Mouse (Mus musculus): ENCODE measurements around the gene Gm48552. TPM values are rescaled to one million over a fixed set of nuclear protein-coding genes. Genes with fewer than 3 reads are reported as not detected.

The Gm48552 gene
- polyA plus RNA-seq, 1 experiment = 0.26 TPM

GRCm38 (mm10) chr10:81358841-81359240 lies 30.0 kb upstream of the Gm48552 start:
- Histone ChIP-seq H3K36me3 (ENCODE audit: control insufficient read depth) (peaks cover 51% of the 10 kb centered on the region), H3K4me1 (ENCODE audit: control insufficient read depth) (peaks cover 91% of the 10 kb centered on the region), H3K9me3 (ENCODE audit: control insufficient read depth, low read length) (peaks cover 2% of the 10 kb centered on the region; the same call in 1 of the 2 replicates), H3K27me3 (ENCODE audit: control insufficient read depth) (no peaks in the 10 kb centered on the region), H3K4me3 (replicated peaks) (peak overlapping the region; percentile 86)
- TF ChIP-seq TAL1 (IDR thresholded peaks at IDR 0.05; ENCODE audit: low read length) (no peak), GATA1 (IDR thresholded peaks at IDR 0.05; ENCODE audit: low read length) (no peak)

GRCm38 (mm10) chr10:81360721-81361120 lies 28.1 kb upstream of the Gm48552 start:
- Histone ChIP-seq H3K9me3 (ENCODE audit: control insufficient read depth, low read length) (peaks cover 2% of the 10 kb centered on the region; the same call in 1 of the 2 replicates), H3K27me3 (ENCODE audit: control insufficient read depth) (no peaks in the 10 kb centered on the region), H3K4me1 (ENCODE audit: control insufficient read depth) (peaks cover 96% of the 10 kb centered on the region), H3K4me3 (replicated peaks) (peak overlapping the region; percentile 35), H3K36me3 (ENCODE audit: control insufficient read depth) (peaks cover 70% of the 10 kb centered on the region)
- no peak for TF ChIP-seq GATA1 (IDR thresholded peaks at IDR 0.05; ENCODE audit: low read length)
- TF ChIP-seq TAL1 (IDR thresholded peaks at IDR 0.05; ENCODE audit: low read length) = no peak

GRCm38 (mm10) chr10:81362336-81362949 lies 26.4 kb upstream of the Gm48552 start:
- peaks cover 2% of the 10 kb centered on the region; the same call in 1 of the 2 replicates for H3K9me3 ChIP-seq (ENCODE audit: control insufficient read depth, low read length)
- peak overlapping the region; percentile 57 for H3K4me3 ChIP-seq (replicated peaks)
- peaks cover 100% of the 10 kb centered on the region for H3K4me1 ChIP-seq (ENCODE audit: control insufficient read depth)
- TF ChIP-seq GATA1 (IDR thresholded peaks at IDR 0.05; ENCODE audit: low read length) = peak; percentile 71
- TF ChIP-seq TAL1 (IDR thresholded peaks at IDR 0.05; ENCODE audit: low read length) = peak; percentile 73
- no peaks in the 10 kb centered on the region for H3K27me3 ChIP-seq (ENCODE audit: control insufficient read depth)
- H3K36me3 ChIP-seq (ENCODE audit: control insufficient read depth) = peaks cover 87% of the 10 kb centered on the region

- no peak for TF ChIP-seq TAL1 (IDR thresholded peaks at IDR 0.05; ENCODE audit: low read length)
- TF ChIP-seq GATA1 (IDR thresholded peaks at IDR 0.05; ENCODE audit: low read length) = no peak
- peak overlapping the region; percentile 57 for H3K4me3 ChIP-seq (replicated peaks)
- peaks cover 100% of the 10 kb centered on the region for H3K4me1 ChIP-seq (ENCODE audit: control insufficient read depth)
- H3K36me3 ChIP-seq (ENCODE audit: control insufficient read depth) = peaks cover 99% of the 10 kb centered on the region
- H3K9me3 ChIP-seq (ENCODE audit: control insufficient read depth, low read length) = peaks cover 2% of the 10 kb centered on the region; the same call in 1 of the 2 replicates
- no peaks in the 10 kb centered on the region; the same call in 1 of the 2 replicates for H3K27me3 ChIP-seq (ENCODE audit: control insufficient read depth)
These were observed 25.1 kb upstream of the Gm48552 start for GRCm38 (mm10) chr10:81363436-81364346.

- Histone ChIP-seq H3K27me3 (ENCODE audit: control insufficient read depth) (no peaks in the 10 kb centered on the region; the same call in 1 of the 2 replicates), H3K4me3 (replicated peaks) (peak overlapping the region; percentile 21), H3K4me1 (ENCODE audit: control insufficient read depth) (peaks cover 95% of the 10 kb centered on the region), H3K36me3 (ENCODE audit: control insufficient read depth) (peaks cover 100% of the 10 kb centered on the region), H3K9me3 (ENCODE audit: control insufficient read depth, low read length) (peaks cover 2% of the 10 kb centered on the region; the same call in 1 of the 2 replicates)
- TF ChIP-seq TAL1 (IDR thresholded peaks at IDR 0.05; ENCODE audit: low read length) = no peak
- TF ChIP-seq GATA1 (IDR thresholded peaks at IDR 0.05; ENCODE audit: low read length) = no peak
These were observed 24.1 kb upstream of the Gm48552 start for GRCm38 (mm10) chr10:81364666-81365065.

GRCm38 (mm10) chr10:81365073-81365472 lies 23.7 kb upstream of the Gm48552 start:
- Histone ChIP-seq H3K4me3 (replicated peaks) (no peak overlapping the region), H3K27me3 (ENCODE audit: control insufficient read depth) (no peaks in the 10 kb centered on the region; the same call in 1 of the 2 replicates), H3K4me1 (ENCODE audit: control insufficient read depth) (peaks cover 93% of the 10 kb centered on the region), H3K9me3 (ENCODE audit: control insufficient read depth, low read length) (peaks cover 2% of the 10 kb centered on the region; the same call in 1 of the 2 replicates), H3K36me3 (ENCODE audit: control insufficient read depth) (peaks cover 100% of the 10 kb centered on the region)
- TF ChIP-seq TAL1 (IDR thresholded peaks at IDR 0.05; ENCODE audit: low read length) = no peak
- no peak for TF ChIP-seq GATA1 (IDR thresholded peaks at IDR 0.05; ENCODE audit: low read length)

- no peak for TF ChIP-seq GATA1 (IDR thresholded peaks at IDR 0.05; ENCODE audit: low read length)
- no peak for TF ChIP-seq TAL1 (IDR thresholded peaks at IDR 0.05; ENCODE audit: low read length)
- Histone ChIP-seq H3K4me1 (ENCODE audit: control insufficient read depth) (peaks cover 88% of the 10 kb centered on the region), H3K4me3 (replicated peaks) (peak within 1 kb of the TSS; percentile 21), H3K36me3 (ENCODE audit: control insufficient read depth) (peaks cover 100% of the 10 kb centered on the region), H3K27me3 (ENCODE audit: control insufficient read depth) (no peaks in the 10 kb centered on the region; the same call in 1 of the 2 replicates), H3K9me3 (ENCODE audit: control insufficient read depth, low read length) (peaks cover 2% of the 10 kb centered on the region; the same call in 1 of the 2 replicates)
These were observed 22.9 kb upstream of the Gm48552 start, which contains the start of gene 4930404N11Rik for GRCm38 (mm10) chr10:81365672-81366476. Gene 4930404N11Rik (minus strand): TSS chr10:81365816.

GRCm38 (mm10) chr10:81366477-81367206 lies 22.2 kb upstream of the Gm48552 start:
- no peak overlapping the region for H3K4me3 ChIP-seq (replicated peaks)
- TF ChIP-seq TAL1 (IDR thresholded peaks at IDR 0.05; ENCODE audit: low read length) (no peak), GATA1 (IDR thresholded peaks at IDR 0.05; ENCODE audit: low read length) (no peak)
- no peaks in the 10 kb centered on the region; the same call in 1 of the 2 replicates for H3K27me3 ChIP-seq (ENCODE audit: control insufficient read depth)
- H3K9me3 ChIP-seq (ENCODE audit: control insufficient read depth, low read length) = peaks cover 2% of the 10 kb centered on the region; the same call in 1 of the 2 replicates
- H3K4me1 ChIP-seq (ENCODE audit: control insufficient read depth) = peaks cover 83% of the 10 kb centered on the region
- H3K36me3 ChIP-seq (ENCODE audit: control insufficient read depth) = peaks cover 100% of the 10 kb centered on the region

Measured in erythroblast, embryonic 14.5 days (primary cell).